ENCODE assay signal across 1 mouse cellular context in the genomic region with DNA sequence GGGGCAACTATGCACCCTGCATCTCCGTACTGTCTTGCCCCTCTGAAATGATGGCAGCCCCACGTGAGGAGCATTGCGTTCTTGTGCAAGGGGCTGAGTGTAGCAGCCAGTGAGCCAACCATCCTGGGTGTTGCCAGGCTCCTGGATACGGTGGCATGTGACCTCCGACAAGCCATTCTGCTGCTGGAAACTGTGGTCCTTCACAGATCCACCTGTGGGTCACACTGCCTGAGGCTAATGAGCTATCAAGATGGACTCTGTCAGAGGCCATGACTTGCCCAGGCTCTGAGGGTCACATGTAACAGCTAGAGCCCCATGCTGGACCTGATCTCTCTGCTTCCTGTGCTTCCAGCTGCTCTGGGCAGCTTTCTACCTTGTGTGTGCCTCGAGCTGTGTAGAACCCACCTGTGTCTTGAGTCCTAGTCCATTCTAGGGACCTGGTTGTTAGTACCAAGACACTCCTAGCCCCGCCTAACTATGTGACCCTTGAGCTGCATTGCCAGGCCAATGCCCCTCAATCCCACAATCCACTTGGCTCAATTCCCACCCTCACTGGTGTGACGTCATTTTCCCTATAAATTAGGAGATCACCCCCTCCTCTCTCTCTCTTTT.
TF ChIP-seq lines count a peak whose summit lies in the region.

No protein-coding gene starts in this region.

TF ChIP-seq in MEL, 35 proteins besides CTCF, POLR2A, EP300 and RAD21:
- TF ChIP-seq TCF12 (IDR thresholded peaks at IDR 0.05; ENCODE audit: low read depth, low read length) (no peak), RCOR1 (IDR thresholded peaks at IDR 0.05; ENCODE audit: low read depth, low read length) (no peak), CHD1 (IDR thresholded peaks at IDR 0.05; ENCODE audit: low read depth, low read length) (no peak), MYB (IDR thresholded peaks at IDR 0.05; ENCODE audit: low read depth, low read length) (no peak), USF2 (IDR thresholded peaks at IDR 0.05; ENCODE audit: borderline replicate concordance in 1 of 2, insufficient read depth in 1 of 2, low read depth in 1 of 2, low read length in 2 of 2) (no peak), SIN3A (IDR thresholded peaks at IDR 0.05; ENCODE audit: low read length) (no peak), JUND (IDR thresholded peaks at IDR 0.05; ENCODE audit: low read depth, low read length) (no peak), HCFC1 (IDR thresholded peaks at IDR 0.05; ENCODE audit: low read depth, low read length) (no peak), ZC3H11A (IDR thresholded peaks at IDR 0.05; ENCODE audit: low read depth, low read length) (no peak), POLR2AphosphoS2 (IDR thresholded peaks at IDR 0.05; ENCODE audit: low read length) (no peak), CHD2 (IDR thresholded peaks at IDR 0.05; ENCODE audit: low read length) (no peak), NELFE (IDR thresholded peaks at IDR 0.05; ENCODE audit: low read depth, low read length) (no peak), MAFK (IDR thresholded peaks at IDR 0.05; ENCODE audit: borderline replicate concordance, low read depth, low read length) (no peak), ELF1 (IDR thresholded peaks at IDR 0.05; ENCODE audit: low read depth, low read length) (no peak), MAX (IDR thresholded peaks at IDR 0.05; ENCODE audit: low read length) (no peak), ZKSCAN1 (IDR thresholded peaks at IDR 0.05; ENCODE audit: low read depth, low read length) (no peak), SMC3 (IDR thresholded peaks at IDR 0.05; ENCODE audit: low read depth, low read length) (no peak)
TF ChIP-seq in MEL: peak in this region for 0.
